Mouse (Mus musculus) neural tube, embryonic 11.5 days (tissue): ENCODE measurements at regions not wholly inside any gene's neighbourhood (a gene's known extent, or its start where the extent isn't known, plus 50 kb on each side); places are given as distances from the start of the nearest gene placed in this dataset.

Experiments
- ATAC-seq: fragments of 200-750 bp; cut with Nextera tagmentation; 2 replicates; pipeline ENCODE4 v1.8.0; 2017; ENCODE audit warnings: moderate number of reproducible peaks, mild to moderate bottlenecking, moderate TSS enrichment, moderate library complexity; ENCODE audit not compliant: insufficient read depth, low FRiP score, low TSS enrichment
- DNase-seq: peaks from one replicate; pipeline ENCODE4 v3.0.0-alpha.2; 2015; ENCODE audit warnings: low spot score
- H3K27ac ChIP-seq: fragments of 300-500 bp; sonication (generic); 2 replicates; pipeline ENCODE4 v1.5.1; 2014; ENCODE audit warnings: low read depth, mild to moderate bottlenecking, low read length
- H3K27me3 ChIP-seq: fragments of 300-500 bp; sonication (generic); 2 replicates; pipeline ENCODE4 v1.6.1; 2014; ENCODE audit warnings: mild to moderate bottlenecking, low read length, mixed read lengths; ENCODE audit not compliant: control insufficient read depth, insufficient read depth
- H3K36me3 ChIP-seq: fragments of 300-500 bp; sonication (generic); 2 replicates; pipeline ENCODE4 v1.6.1; 2014; ENCODE audit warnings: mild to moderate bottlenecking, low read length, moderate library complexity, mixed read lengths; ENCODE audit not compliant: control insufficient read depth, insufficient read depth
- H3K4me1 ChIP-seq: fragments of 300-500 bp; sonication (generic); 2 replicates; pipeline ENCODE4 v1.6.1; 2014; ENCODE audit warnings: low read length, mixed read lengths; ENCODE audit not compliant: control insufficient read depth, insufficient read depth
- H3K4me2 ChIP-seq: fragments of 300-500 bp; sonication (generic); 2 replicates; pipeline ENCODE4 v1.6.1; 2014; ENCODE audit warnings: low read depth, mild to moderate bottlenecking, moderate library complexity
- H3K4me3 ChIP-seq: fragments of 300-500 bp; sonication (generic); 2 replicates; pipeline ENCODE4 v1.5.1; 2014; ENCODE audit warnings: low read depth, low read length
- H3K9ac ChIP-seq: fragments of 300-500 bp; sonication (generic); 2 replicates; pipeline ENCODE4 v1.6.1; 2014; ENCODE audit warnings: mild to moderate bottlenecking, low read length
- H3K9me3 ChIP-seq: fragments of 300-500 bp; sonication (generic); 2 replicates; pipeline ENCODE4 v1.6.1; 2016; ENCODE audit warnings: low read length; ENCODE audit not compliant: control insufficient read depth
- WGBS: fragments of 180-500 bp; shearing (Covaris S2); extraction: QIAGEN DNeasy Blood & Tissue Kit; methylation state at CpG from one replicate; pipeline ENCODE4 v1.1.7; 2014; 5-methylcytosine and 5-hydroxymethylcytosine counted together

- H3K9me3 ChIP-seq = no peaks in the 10 kb centered on the region
- no peak for ATAC-seq
Measured at GRCm38 (mm10) chr1:190495741-190496520, 325.4 kb upstream of the Prox1 start.

GRCm38 (mm10) chr1:190486551-190487104, 316.1 kb upstream of the Prox1 start:
- Histone ChIP-seq H3K4me1 (no peaks in the 10 kb centered on the region), H3K4me3 (no peak overlapping the region), H3K27ac (no peak overlapping the region), H3K27me3 (no peaks in the 10 kb centered on the region), H3K36me3 (no peaks in the 10 kb centered on the region), H3K9me3 (no peaks in the 10 kb centered on the region), H3K4me2 (no peak overlapping the region), H3K9ac (no peak overlapping the region)
- no peak for DNase-seq
- WGBS = 76% methylated on average over 7 of the region's 7 CpGs
- ATAC-seq = no peak

More at GRCm38 (mm10) chr1:190495741-190496520, 325.4 kb upstream of the Prox1 start:
- DNase-seq = no peak
- H3K4me1 ChIP-seq = no peaks in the 10 kb centered on the region
- H3K27me3 ChIP-seq = no peaks in the 10 kb centered on the region
- no peak overlapping the region for H3K4me3 ChIP-seq
- no peak overlapping the region for H3K9ac ChIP-seq
- no peaks in the 10 kb centered on the region for H3K36me3 ChIP-seq
- 62% methylated on average over 10 of the region's 10 CpGs for WGBS
- no peak overlapping the region for H3K4me2 ChIP-seq
- no peak overlapping the region for H3K27ac ChIP-seq

GRCm38 (mm10) chr1:190483366-190483765, 312.9 kb upstream of the Prox1 start:
- no peak overlapping the region for H3K9ac ChIP-seq
- 87% methylated on average over 13 of the region's 13 CpGs for WGBS
- no peaks in the 10 kb centered on the region for H3K4me1 ChIP-seq
- H3K9me3 ChIP-seq = no peaks in the 10 kb centered on the region
- ATAC-seq = no peak
- H3K4me3 ChIP-seq = no peak overlapping the region
- no peak overlapping the region for H3K4me2 ChIP-seq
- no peaks in the 10 kb centered on the region for H3K36me3 ChIP-seq
- DNase-seq = no peak
- H3K27me3 ChIP-seq = no peaks in the 10 kb centered on the region
- no peak overlapping the region for H3K27ac ChIP-seq

GRCm38 (mm10) chr1:190481071-190481470, 310.6 kb upstream of the Prox1 start:
- ATAC-seq (no peak), DNase-seq (no peak)
- Histone ChIP-seq H3K9ac (no peak overlapping the region), H3K4me2 (no peak overlapping the region), H3K4me1 (no peaks in the 10 kb centered on the region), H3K9me3 (no peaks in the 10 kb centered on the region), H3K27me3 (no peaks in the 10 kb centered on the region), H3K36me3 (no peaks in the 10 kb centered on the region), H3K27ac (no peak overlapping the region), H3K4me3 (no peak overlapping the region)
- 66% methylated on average over 11 of the region's 11 CpGs for WGBS

- no peak overlapping the region for H3K4me3 ChIP-seq
- H3K4me1 ChIP-seq = no peaks in the 10 kb centered on the region
- H3K36me3 ChIP-seq = no peaks in the 10 kb centered on the region
- H3K27me3 ChIP-seq = no peaks in the 10 kb centered on the region
- WGBS = 69% methylated on average over 9 of the region's 9 CpGs
- no peaks in the 10 kb centered on the region for H3K9me3 ChIP-seq
- no peak overlapping the region for H3K9ac ChIP-seq
- no peak overlapping the region for H3K27ac ChIP-seq
- no peak for ATAC-seq
- DNase-seq = no peak
- no peak overlapping the region for H3K4me2 ChIP-seq
Measured at GRCm38 (mm10) chr1:190480601-190481000, 310.1 kb upstream of the Prox1 start.

GRCm38 (mm10) chr1:190472761-190473160, 302.2 kb upstream of the Prox1 start:
- no peak for DNase-seq
- H3K4me2 ChIP-seq = no peak overlapping the region
- H3K4me1 ChIP-seq = no peaks in the 10 kb centered on the region
- no peak for ATAC-seq
- H3K4me3 ChIP-seq = no peak overlapping the region
- 84% methylated on average over 8 of the region's 8 CpGs for WGBS
- no peak overlapping the region for H3K9ac ChIP-seq
- no peaks in the 10 kb centered on the region for H3K27me3 ChIP-seq
- H3K9me3 ChIP-seq = no peaks in the 10 kb centered on the region
- no peaks in the 10 kb centered on the region for H3K36me3 ChIP-seq
- no peak overlapping the region for H3K27ac ChIP-seq

GRCm38 (mm10) chr1:190470336-190470735, 299.8 kb upstream of the Prox1 start:
- H3K27ac ChIP-seq = no peak overlapping the region

GRCm38 (mm10) chr1:190457541-190458061, 287.1 kb upstream of the Prox1 start:
- Histone ChIP-seq H3K9ac (no peak overlapping the region), H3K27me3 (no peaks in the 10 kb centered on the region), H3K36me3 (no peaks in the 10 kb centered on the region), H3K4me3 (no peak overlapping the region), H3K27ac (no peak overlapping the region), H3K9me3 (no peaks in the 10 kb centered on the region), H3K4me2 (no peak overlapping the region), H3K4me1 (no peaks in the 10 kb centered on the region)
- ATAC-seq (no peak), DNase-seq (no peak)
- WGBS = 58% methylated on average over 12 of the region's 12 CpGs

More at GRCm38 (mm10) chr1:190470336-190470735, 299.8 kb upstream of the Prox1 start:
- DNase-seq = no peak
- no peak for ATAC-seq
- WGBS = 80% methylated on average over 9 of the region's 9 CpGs
- H3K27me3 ChIP-seq = no peaks in the 10 kb centered on the region
- no peaks in the 10 kb centered on the region for H3K9me3 ChIP-seq
- no peaks in the 10 kb centered on the region for H3K4me1 ChIP-seq
- H3K9ac ChIP-seq = no peak overlapping the region
- H3K4me3 ChIP-seq = no peak overlapping the region
- no peaks in the 10 kb centered on the region for H3K36me3 ChIP-seq
- no peak overlapping the region for H3K4me2 ChIP-seq

GRCm38 (mm10) chr1:190453549-190453948, 283.0 kb upstream of the Prox1 start:
- no peak for DNase-seq
- no peaks in the 10 kb centered on the region for H3K4me1 ChIP-seq
- H3K36me3 ChIP-seq = no peaks in the 10 kb centered on the region
- 94% methylated on average over 10 of the region's 10 CpGs for WGBS
- no peak overlapping the region for H3K4me3 ChIP-seq
- no peaks in the 10 kb centered on the region for H3K9me3 ChIP-seq
- no peak overlapping the region for H3K4me2 ChIP-seq
- no peak overlapping the region for H3K9ac ChIP-seq
- ATAC-seq = no peak
- H3K27me3 ChIP-seq = no peaks in the 10 kb centered on the region
- no peak overlapping the region for H3K27ac ChIP-seq
